Mouse (Mus musculus): ENCODE measurements at regions not wholly inside any gene's neighbourhood (a gene's known extent, or its start where the extent isn't known, plus 50 kb on each side); places are given as distances from the start of the nearest gene placed in this dataset.

DNA sequence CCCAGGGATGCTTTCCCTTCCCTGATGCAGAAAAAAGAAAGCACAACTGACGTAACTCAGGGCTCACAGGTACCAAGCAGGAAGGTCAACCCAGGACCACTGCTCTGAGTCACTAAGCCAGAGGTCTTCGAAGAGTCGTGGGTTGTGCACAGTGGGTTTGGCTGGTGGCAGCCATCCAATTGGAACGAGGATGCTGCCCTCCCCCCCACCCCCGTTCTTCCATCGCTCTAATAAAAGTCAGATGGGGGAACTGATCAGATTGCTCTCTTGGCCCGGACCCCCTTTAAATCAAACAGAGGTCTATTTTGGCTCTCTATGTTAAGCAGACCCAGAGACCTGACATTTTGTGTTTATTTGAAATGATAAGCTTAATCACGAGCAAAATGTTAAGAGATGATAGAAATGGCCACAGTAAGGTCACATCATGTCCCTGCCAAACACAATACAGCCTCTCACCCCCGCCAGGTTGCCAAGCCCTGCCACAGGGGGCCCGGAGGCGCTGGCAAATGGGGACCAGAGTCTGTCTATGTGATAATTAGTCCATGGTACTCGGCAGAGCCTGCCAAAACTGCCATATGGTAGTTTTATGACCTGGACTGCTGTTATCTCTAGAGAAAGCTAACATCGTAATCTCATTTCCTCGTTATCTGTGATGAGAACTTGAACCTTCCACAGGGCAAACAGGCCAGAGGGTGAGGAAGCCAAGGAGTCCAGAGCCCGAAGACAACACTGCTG is 105.6 kb downstream of the Gm11011 start:
- WGBS, result 52% methylated on average over 15 of the region's 15 CpGs
- Histone ChIP-seq H3K9me3 (ENCODE audit: low read length) (no peaks in the 10 kb centered on the region), H3K36me3 (ENCODE audit: insufficient read depth) (no peaks in the 10 kb centered on the region), H3K4me3 (ENCODE audit: low read depth, low read length) (no peak overlapping the region), H3K4me1 (ENCODE audit: insufficient read depth) (no peaks in the 10 kb centered on the region; the same call in 1 of the 2 replicates), H3K9ac (no peak overlapping the region), H3K27ac (ENCODE audit: low read depth, low read length) (no peak overlapping the region), H3K27me3 (ENCODE audit: insufficient read depth, low read length) (no peaks in the 10 kb centered on the region), H3K4me2 (ENCODE audit: low read depth) (no peak overlapping the region)
- no peak for TF ChIP-seq CTCF (IDR thresholded peaks at IDR 0.05; ENCODE audit: low read depth)
- no peak for ATAC-seq
- peak; percentile 26 for DNase-seq

DNA sequence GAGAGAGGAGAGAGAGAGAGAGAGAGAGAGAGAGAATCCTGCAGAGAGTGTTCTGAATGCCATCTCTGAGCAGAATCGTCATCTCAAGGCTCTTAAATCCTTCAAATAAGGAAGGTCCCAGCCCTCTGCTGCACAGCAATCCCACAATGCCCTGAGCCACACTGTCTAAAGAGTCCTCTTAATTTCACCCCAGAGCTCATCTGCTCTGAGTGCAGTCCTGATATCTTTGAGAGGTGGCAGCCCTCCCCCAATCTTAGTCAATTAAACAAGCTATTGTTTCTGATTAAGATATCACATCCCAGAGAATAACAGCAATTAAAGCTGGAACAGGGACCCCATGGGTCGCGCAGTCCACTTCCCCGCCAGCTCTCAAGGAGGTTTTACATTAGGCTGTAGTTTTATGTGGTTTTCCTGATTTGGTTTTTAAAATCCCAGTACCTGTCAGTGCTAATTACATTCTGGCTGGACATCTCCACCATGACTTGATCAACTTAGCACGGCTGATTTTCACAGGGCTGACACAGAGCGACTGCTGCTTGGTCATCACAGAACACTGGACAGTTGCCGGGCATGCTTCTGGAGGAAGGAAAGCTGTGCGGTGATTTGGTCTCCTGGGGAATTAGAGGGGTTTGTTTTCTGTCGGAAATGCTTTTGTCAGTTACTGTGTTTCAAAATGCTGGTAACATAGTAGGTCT is 113.0 kb downstream of the Gm11011 start:
- H3K27ac ChIP-seq (ENCODE audit: low read depth, low read length), result no peak overlapping the region
- no peaks in the 10 kb centered on the region for H3K36me3 ChIP-seq (ENCODE audit: insufficient read depth)
- H3K4me3 ChIP-seq (ENCODE audit: low read depth, low read length), result no peak overlapping the region
- DNase-seq (no peak), ATAC-seq (no peak)
- H3K27me3 ChIP-seq (ENCODE audit: insufficient read depth, low read length), result no peaks in the 10 kb centered on the region
- H3K9ac ChIP-seq, result no peak overlapping the region
- H3K4me2 ChIP-seq (ENCODE audit: low read depth), result no peak overlapping the region
- no peaks in the 10 kb centered on the region for H3K9me3 ChIP-seq (ENCODE audit: low read length)
- H3K4me1 ChIP-seq (ENCODE audit: insufficient read depth), result no peaks in the 10 kb centered on the region
- WGBS, result 36% methylated on average over 9 of the region's 9 CpGs
- TF ChIP-seq CTCF (IDR thresholded peaks at IDR 0.05; ENCODE audit: low read depth), result no peak

DNA sequence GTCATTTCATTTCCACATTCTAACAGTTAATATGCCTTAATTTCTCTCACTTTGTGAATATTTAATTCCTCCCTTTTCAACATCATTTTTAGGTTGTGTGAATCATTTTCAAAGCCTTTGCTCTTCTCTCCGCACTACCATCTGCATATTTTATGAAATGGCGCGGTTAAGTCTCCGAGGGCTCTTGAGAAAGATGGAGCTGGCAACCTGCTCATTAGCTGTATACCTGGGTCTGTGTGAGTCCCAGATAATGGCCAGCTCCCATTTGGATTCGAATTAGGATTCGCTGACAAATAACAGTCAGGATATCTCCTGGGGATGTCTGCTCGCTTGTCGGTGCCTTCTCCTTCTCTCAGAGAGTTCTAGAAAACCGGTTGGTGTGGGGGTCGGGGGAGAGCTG is 118.0 kb downstream of the Gm11011 start:
- Histone ChIP-seq H3K4me3 (ENCODE audit: low read depth, low read length) (no peak overlapping the region), H3K27me3 (ENCODE audit: insufficient read depth, low read length) (no peaks in the 10 kb centered on the region), H3K27ac (ENCODE audit: low read depth, low read length) (no peak overlapping the region), H3K4me1 (ENCODE audit: insufficient read depth) (0 out of 2 replicates have a peak, but pooled peaks cover 6% of the 10 kb centered on the region), H3K9me3 (ENCODE audit: low read length) (no peaks in the 10 kb centered on the region), H3K4me2 (ENCODE audit: low read depth) (no peak overlapping the region), H3K9ac (no peak overlapping the region), H3K36me3 (ENCODE audit: insufficient read depth) (no peaks in the 10 kb centered on the region)
- DNase-seq, result no peak
- no peak; the same call in 1 of the 2 replicates for ATAC-seq
- TF ChIP-seq CTCF (IDR thresholded peaks at IDR 0.05; ENCODE audit: low read depth), result no peak
- WGBS, result 60% methylated on average over 10 of the region's 10 CpGs

DNA sequence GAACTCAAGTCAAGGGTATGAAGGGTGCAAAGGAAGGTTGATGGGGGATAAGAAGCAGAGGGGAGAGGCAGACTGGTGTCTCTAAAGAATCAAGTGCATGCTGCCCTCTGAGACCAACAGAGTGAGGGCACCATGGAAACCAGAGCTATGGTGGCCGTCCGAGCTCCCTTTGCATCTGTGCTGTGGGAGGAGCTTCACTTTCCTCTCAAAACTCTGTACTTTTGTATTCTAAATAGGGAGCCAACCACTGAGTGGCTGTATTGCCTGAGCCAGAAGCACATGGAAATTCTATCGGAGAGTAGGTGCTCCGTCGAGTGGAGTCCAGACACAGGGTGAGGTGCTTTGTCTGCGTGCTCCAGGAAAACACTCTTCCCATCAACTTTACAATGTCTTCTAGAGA is 119.9 kb downstream of the Gm11011 start:
- H3K4me1 ChIP-seq (ENCODE audit: insufficient read depth), result 0 out of 2 replicates have a peak, but pooled peaks cover 6% of the 10 kb centered on the region
- no peak overlapping the region for H3K4me3 ChIP-seq (ENCODE audit: low read depth, low read length)
- 72% methylated on average over 6 of the region's 6 CpGs for WGBS
- no peak overlapping the region for H3K4me2 ChIP-seq (ENCODE audit: low read depth)
- H3K9ac ChIP-seq, result no peak overlapping the region
- no peak overlapping the region for H3K27ac ChIP-seq (ENCODE audit: low read depth, low read length)
- DNase-seq (no peak), ATAC-seq (no peak)
- H3K27me3 ChIP-seq (ENCODE audit: insufficient read depth, low read length), result no peaks in the 10 kb centered on the region
- H3K9me3 ChIP-seq (ENCODE audit: low read length), result no peaks in the 10 kb centered on the region
- H3K36me3 ChIP-seq (ENCODE audit: insufficient read depth), result no peaks in the 10 kb centered on the region
- TF ChIP-seq CTCF (IDR thresholded peaks at IDR 0.05; ENCODE audit: low read depth), result no peak

DNA sequence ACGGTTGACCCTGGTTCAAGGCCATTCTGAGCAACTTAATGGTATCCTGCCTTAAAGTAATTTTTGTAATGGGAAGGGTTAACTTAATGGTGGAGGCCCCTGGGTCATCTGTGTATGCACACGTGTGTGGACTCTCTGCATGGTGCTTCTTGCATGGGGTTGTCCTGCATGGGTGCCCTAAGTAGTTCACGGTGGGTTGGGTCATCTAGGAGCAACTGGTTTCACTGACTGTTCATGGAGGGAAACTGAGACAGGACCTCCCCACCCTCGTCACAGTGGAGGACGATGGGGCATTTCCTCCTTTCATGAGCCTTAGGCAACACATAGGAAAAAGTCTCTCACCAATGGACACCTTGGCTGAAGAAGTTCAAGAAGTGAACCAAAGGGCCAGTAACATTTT is 123.4 kb downstream of the Gm11011 start:
- no peak for ATAC-seq
- TF ChIP-seq CTCF (IDR thresholded peaks at IDR 0.05; ENCODE audit: low read depth), result no peak
- 90% methylated on average over 5 of the region's 5 CpGs for WGBS

DNA sequence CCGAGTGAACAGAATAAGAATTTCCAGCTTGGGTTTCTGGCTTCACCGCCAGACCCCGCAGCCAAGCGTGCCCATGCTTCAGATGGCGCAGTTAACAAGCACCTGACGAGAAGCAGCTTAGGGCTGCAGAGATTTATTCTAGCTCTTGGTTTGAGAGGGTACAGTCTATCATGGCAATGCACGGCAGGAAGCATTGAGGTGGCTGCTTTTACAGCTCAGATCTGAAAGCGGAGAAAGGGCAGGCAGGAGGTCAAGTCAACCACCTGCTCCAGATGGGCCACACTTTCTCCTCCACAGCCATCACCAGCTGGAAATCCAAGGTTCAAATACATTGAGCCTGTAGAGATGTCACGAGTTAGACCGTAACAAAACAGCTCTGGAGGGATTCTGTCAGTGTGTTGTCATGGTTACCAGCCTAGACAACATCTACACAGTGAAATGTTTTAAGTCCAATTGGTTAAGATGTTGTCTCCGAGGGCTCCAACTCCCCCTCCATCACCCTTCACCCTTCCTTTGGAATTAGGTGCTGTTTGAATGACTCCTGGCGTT is 126.0 kb downstream of the Gm11011 start:
- Histone ChIP-seq H3K9ac (no peak overlapping the region), H3K9me3 (ENCODE audit: low read length) (no peaks in the 10 kb centered on the region), H3K27ac (ENCODE audit: low read depth, low read length) (no peak overlapping the region), H3K36me3 (ENCODE audit: insufficient read depth) (no peaks in the 10 kb centered on the region), H3K4me2 (ENCODE audit: low read depth) (no peak overlapping the region), H3K4me1 (ENCODE audit: insufficient read depth) (peaks cover 4% of the 10 kb centered on the region; the same call in 1 of the 2 replicates), H3K27me3 (ENCODE audit: insufficient read depth, low read length) (no peaks in the 10 kb centered on the region), H3K4me3 (ENCODE audit: low read depth, low read length) (no peak overlapping the region)
- DNase-seq, result peak; percentile 54
- ATAC-seq, result peak; percentile 71
- no peak for TF ChIP-seq CTCF (IDR thresholded peaks at IDR 0.05; ENCODE audit: low read depth)
- WGBS, result 72% methylated on average over 12 of the region's 12 CpGs

More for the DNA sequence above, 123.4 kb downstream of the Gm11011 start:
- H3K9ac ChIP-seq, result no peak overlapping the region
- peaks cover 10% of the 10 kb centered on the region; the same call in 1 of the 2 replicates for H3K4me1 ChIP-seq (ENCODE audit: insufficient read depth)
- no peak overlapping the region for H3K4me2 ChIP-seq (ENCODE audit: low read depth)
- H3K36me3 ChIP-seq (ENCODE audit: insufficient read depth), result no peaks in the 10 kb centered on the region
- no peaks in the 10 kb centered on the region for H3K27me3 ChIP-seq (ENCODE audit: insufficient read depth, low read length)
- H3K27ac ChIP-seq (ENCODE audit: low read depth, low read length), result no peak overlapping the region
- H3K9me3 ChIP-seq (ENCODE audit: low read length), result no peaks in the 10 kb centered on the region
- DNase-seq, result no peak
- no peak overlapping the region for H3K4me3 ChIP-seq (ENCODE audit: low read depth, low read length)

DNA sequence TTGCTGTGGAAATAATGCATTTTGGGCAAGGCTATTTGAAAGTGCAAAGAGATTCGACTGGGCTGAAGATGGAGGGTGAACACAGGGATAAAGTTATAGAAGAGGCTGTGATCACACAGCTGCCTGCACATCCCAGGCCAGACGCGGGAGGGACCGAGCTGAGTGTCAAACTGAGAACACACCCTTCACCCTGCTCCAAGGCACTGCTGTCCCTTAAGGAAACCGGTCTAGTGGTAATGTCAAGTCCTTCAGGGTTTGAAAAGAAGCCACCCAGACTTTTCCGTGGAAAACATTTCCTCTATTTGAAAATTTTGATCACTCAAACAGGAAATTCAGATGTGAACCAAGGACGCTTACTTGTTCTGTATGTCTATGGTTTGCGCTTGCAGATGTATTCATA is 134.6 kb downstream of the Gm11011 start:
- Histone ChIP-seq H3K9me3 (ENCODE audit: low read length) (no peaks in the 10 kb centered on the region), H3K36me3 (ENCODE audit: insufficient read depth) (no peaks in the 10 kb centered on the region), H3K27me3 (ENCODE audit: insufficient read depth, low read length) (no peaks in the 10 kb centered on the region), H3K4me2 (ENCODE audit: low read depth) (no peak overlapping the region), H3K27ac (ENCODE audit: low read depth, low read length) (no peak overlapping the region), H3K4me3 (ENCODE audit: low read depth, low read length) (no peak overlapping the region), H3K4me1 (ENCODE audit: insufficient read depth) (no peaks in the 10 kb centered on the region), H3K9ac (no peak overlapping the region)
- 93% methylated on average over 8 of the region's 8 CpGs for WGBS
- TF ChIP-seq CTCF (IDR thresholded peaks at IDR 0.05; ENCODE audit: low read depth), result no peak
- DNase-seq, result no peak
- ATAC-seq, result no peak

Measured in forebrain, postnatal 0 days (tissue).